Mouse (Mus musculus) C2C12 (cell line): ENCODE measurements around the gene Fam19a1.

Source experiments
- CEBPB ChIP-seq: IDR thresholded peaks from one replicate; pipeline ENCODE4 v1.6.1; 2011; ENCODE audit warnings: low read depth, mild to moderate bottlenecking, control low read depth, moderate library complexity
- CTCF ChIP-seq: IDR thresholded peaks from one replicate; pipeline ENCODE4 v1.5.1; 2011; ENCODE audit not compliant: control insufficient read depth, insufficient read depth, insufficient read length
- MAX ChIP-seq: IDR thresholded peaks from one replicate; pipeline ENCODE4 v1.6.1; 2011; ENCODE audit warnings: mild to moderate bottlenecking, control low read depth
- MYOD1 ChIP-seq: IDR thresholded peaks from one replicate; pipeline ENCODE4 v1.6.1; 2011; ENCODE audit warnings: low read depth; ENCODE audit not compliant: control insufficient read depth, insufficient read length
- MYOG ChIP-seq: IDR thresholded peaks from one replicate; pipeline ENCODE4 v1.6.1; 2011; ENCODE audit not compliant: control insufficient read depth, insufficient read length; ENCODE audit errors: extremely low read depth
- USF1 ChIP-seq: IDR thresholded peaks from one replicate; pipeline ENCODE4 v1.6.1; 2011; ENCODE audit warnings: low read depth, mild to moderate bottlenecking, control low read depth, moderate library complexity

GRCm38 (mm10) chr6:96581187-96581586 lies 468.2 kb downstream of the Fam19a1 start:
- no peak for TF ChIP-seq CTCF
- TF ChIP-seq MYOD1 = no peak
- TF ChIP-seq MAX = no peak
- TF ChIP-seq MYOG = no peak
- no peak for TF ChIP-seq USF1
- TF ChIP-seq CEBPB = no peak
